Mouse (Mus musculus): Measurements from ENCODE around the gene Tmem30b. TPM values are rescaled to one million over a fixed set of nuclear protein-coding genes. Genes with fewer than 3 reads are reported as not detected.

Gene Tmem30b
- polyA plus RNA-seq, 1 experiment from 2014 or later = 41.3 TPM

DNA sequence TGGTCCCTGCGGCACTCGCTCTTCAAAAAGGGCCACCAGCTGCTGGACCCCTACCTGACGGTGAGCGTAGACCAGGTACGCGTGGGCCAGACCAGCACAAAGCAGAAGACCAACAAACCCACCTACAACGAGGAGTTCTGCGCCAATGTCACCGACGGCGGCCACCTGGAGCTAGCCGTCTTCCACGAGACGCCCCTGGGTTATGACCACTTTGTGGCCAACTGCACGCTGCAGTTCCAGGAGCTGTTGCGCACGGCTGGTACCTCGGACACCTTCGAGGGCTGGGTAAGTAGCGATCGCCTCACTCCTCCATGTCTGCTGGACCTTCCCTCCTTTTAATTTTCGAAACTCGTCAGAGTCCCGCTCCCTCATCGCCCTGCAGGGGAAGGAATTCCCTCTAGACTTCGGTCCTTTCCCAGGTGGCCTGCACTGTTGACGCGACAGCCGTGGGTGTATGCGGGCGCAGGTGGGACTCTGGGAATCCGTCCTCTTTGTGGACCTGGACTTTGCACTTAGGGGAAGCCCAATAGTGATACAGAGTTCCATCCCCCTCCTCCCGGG, 39.1 kb upstream of the Tmem30b start:
- peaks cover 11% of the 10 kb centered on the region; the same call in 1 of the 2 replicates for H3K27me3 ChIP-seq (replicated peaks; ENCODE audit: control insufficient read depth, insufficient read depth, low read length)
- H3K9me3 ChIP-seq (ENCODE audit: control insufficient read depth, low read length) = no peaks in the 10 kb centered on the region
- 2% methylated on average over 33 of the region's 33 CpGs for WGBS
- peak overlapping the region; percentile 68 for H3K4me3 ChIP-seq (ENCODE audit: low read depth, low read length)
- DNase-seq (ENCODE audit: low spot score) (peak; percentile 78), ATAC-seq (replicated peaks; ENCODE audit: low FRiP score, low TSS enrichment, low read depth) (peak; percentile 38)
- peak overlapping the region; percentile 76 for H3K9ac ChIP-seq (ENCODE audit: low read length)
- H3K4me2 ChIP-seq (ENCODE audit: low read length) = peak overlapping the region; percentile 91
- H3K27ac ChIP-seq (ENCODE audit: low read depth) = peak overlapping the region; percentile 65
- H3K4me1 ChIP-seq (replicated peaks; ENCODE audit: control insufficient read depth, insufficient read depth, low read length) = peaks cover 2% of the 10 kb centered on the region; the same call in 1 of the 2 replicates
- H3K36me3 ChIP-seq (ENCODE audit: control insufficient read depth, insufficient read depth, low read length) = no peaks in the 10 kb centered on the region

DNA sequence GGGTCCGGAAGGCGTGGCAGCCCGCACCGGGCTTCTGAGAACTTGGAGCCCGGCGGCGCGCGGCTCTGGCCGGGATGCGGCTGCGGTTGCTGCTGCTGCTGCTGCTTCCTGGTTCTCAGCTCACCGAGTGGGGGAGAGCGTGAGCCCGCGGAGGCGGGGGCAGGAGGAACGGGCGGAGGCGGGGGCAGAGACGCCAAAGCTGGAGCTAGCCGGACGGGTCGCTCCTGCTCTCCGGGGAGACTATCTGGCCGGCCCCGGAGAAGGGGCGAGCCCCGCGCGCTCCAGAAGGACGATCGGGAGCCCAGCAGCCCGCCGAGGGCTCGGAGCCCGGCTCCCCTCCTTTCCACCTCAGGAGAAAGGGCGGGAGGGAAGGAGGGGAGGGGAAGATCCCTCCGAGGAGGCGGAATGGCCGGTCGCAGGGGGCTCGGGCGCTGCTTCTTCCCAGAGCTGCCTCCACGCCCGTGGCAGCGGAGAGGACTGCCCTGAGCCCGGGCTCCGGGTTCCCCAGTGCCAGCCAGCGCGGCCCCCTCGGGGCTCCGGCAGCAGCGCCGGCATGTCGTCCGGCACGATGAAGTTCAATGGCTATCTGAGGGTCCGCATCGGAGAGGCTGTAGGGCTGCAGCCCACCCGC, 38.5 kb upstream of the Tmem30b start, which contains the start of gene Prkch:
Gene Prkch (plus strand): TSS at position 187 of the 631 bp plus-strand sequence.
- Histone ChIP-seq H3K4me3 (ENCODE audit: low read depth, low read length) (peak within 1 kb of the TSS; percentile 68), H3K4me1 (replicated peaks; ENCODE audit: control insufficient read depth, insufficient read depth, low read length) (peaks cover 2% of the 10 kb centered on the region; the same call in 1 of the 2 replicates), H3K27me3 (replicated peaks; ENCODE audit: control insufficient read depth, insufficient read depth, low read length) (peaks cover 11% of the 10 kb centered on the region; the same call in 1 of the 2 replicates), H3K36me3 (ENCODE audit: control insufficient read depth, insufficient read depth, low read length) (no peaks in the 10 kb centered on the region), H3K4me2 (ENCODE audit: low read length) (peak within 1 kb of the TSS; percentile 91), H3K9ac (ENCODE audit: low read length) (peak within 1 kb of the TSS; percentile 76), H3K27ac (ENCODE audit: low read depth) (peak within 1 kb of the TSS; percentile 65), H3K9me3 (ENCODE audit: control insufficient read depth, low read length) (no peaks in the 10 kb centered on the region)
- WGBS = under 1% methylated on average over 59 of the region's 61 CpGs
- ATAC-seq (replicated peaks; ENCODE audit: low FRiP score, low TSS enrichment, low read depth) (peak; percentile 90), DNase-seq (ENCODE audit: low spot score) (peak; percentile 91)

DNA sequence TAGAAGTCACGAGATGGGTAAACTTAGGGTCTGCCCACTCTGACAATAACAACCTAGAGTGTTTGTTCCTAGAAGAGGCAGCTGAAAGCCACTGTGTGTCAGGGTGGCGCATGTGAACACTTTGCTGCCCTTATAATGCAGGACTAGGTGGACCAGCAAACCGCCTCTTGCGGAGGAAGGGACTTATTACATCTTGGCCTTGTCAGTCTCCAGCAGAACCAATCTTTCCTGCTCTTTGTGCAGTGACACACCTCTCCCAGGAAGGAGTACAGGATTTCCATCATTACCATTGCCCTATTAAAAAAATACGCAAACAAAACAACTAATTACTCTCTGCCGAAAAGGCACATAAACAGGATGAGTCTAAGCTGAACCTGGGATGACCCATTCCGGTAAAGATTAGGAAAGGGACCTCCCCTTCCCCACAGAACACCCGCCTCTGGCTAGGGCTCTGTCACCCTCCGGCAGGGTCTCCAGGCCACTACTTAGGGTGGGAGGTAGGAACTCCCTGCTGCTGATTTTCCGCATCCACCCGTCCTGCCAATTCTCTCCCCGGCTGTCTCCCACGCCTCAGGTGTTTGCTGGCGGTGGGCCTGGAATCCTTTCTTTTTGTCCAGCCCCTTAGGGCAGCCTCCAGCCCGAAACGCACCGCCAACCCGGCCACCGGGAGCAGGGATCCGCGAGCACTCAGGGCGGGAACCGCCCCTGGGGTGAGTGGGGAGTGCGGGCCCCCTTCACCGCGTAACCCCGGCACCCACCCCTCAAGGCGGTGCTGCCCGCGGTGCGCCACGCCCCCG, 37.8 kb upstream of the Tmem30b start:
- H3K4me1 ChIP-seq (replicated peaks; ENCODE audit: control insufficient read depth, insufficient read depth, low read length) = peaks cover 2% of the 10 kb centered on the region; the same call in 1 of the 2 replicates
- peak overlapping the region; percentile 68 for H3K4me3 ChIP-seq (ENCODE audit: low read depth, low read length)
- peak; percentile 82 for DNase-seq (ENCODE audit: low spot score)
- H3K9ac ChIP-seq (ENCODE audit: low read length) = peak overlapping the region; percentile 76
- ATAC-seq (replicated peaks; ENCODE audit: low FRiP score, low TSS enrichment, low read depth) = peak; percentile 58; the same call in 1 of the 2 replicates
- H3K9me3 ChIP-seq (ENCODE audit: control insufficient read depth, low read length) = no peaks in the 10 kb centered on the region
- H3K27ac ChIP-seq (ENCODE audit: low read depth) = peak overlapping the region; percentile 65; the same call in 1 of the 2 replicates
- H3K27me3 ChIP-seq (replicated peaks; ENCODE audit: control insufficient read depth, insufficient read depth, low read length) = peaks cover 11% of the 10 kb centered on the region; the same call in 1 of the 2 replicates
- H3K36me3 ChIP-seq (ENCODE audit: control insufficient read depth, insufficient read depth, low read length) = no peaks in the 10 kb centered on the region
- WGBS = 6% methylated on average over 32 of the region's 33 CpGs
- peak overlapping the region; percentile 91 for H3K4me2 ChIP-seq (ENCODE audit: low read length)

DNA sequence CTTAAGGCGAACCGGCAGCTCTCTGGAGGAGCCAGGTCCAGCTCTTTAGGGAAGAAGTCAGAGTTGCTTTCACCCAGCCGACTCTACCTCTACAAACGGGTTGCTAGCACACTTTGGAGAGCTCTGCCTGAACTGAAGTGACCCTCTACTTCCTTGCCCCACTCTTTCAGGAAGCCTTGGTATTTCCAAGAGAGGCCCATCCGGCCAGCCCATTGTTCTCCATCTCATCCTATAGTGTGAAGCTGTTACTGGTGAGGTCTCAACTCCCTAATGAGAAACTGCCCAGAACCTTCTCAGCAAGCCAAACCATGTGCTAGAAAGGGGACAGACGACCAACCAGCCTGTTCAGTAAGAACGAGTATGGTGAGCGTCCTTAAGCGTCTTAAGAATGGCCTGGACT, 37.1 kb upstream of the Tmem30b start:
- H3K36me3 ChIP-seq (ENCODE audit: control insufficient read depth, insufficient read depth, low read length) = no peaks in the 10 kb centered on the region
- H3K4me2 ChIP-seq (ENCODE audit: low read length) = 0 out of 2 replicates have a peak overlapping the region, but pooled peaks have one; percentile 91
- H3K27ac ChIP-seq (ENCODE audit: low read depth) = peak overlapping the region; percentile 23; the same call in 1 of the 2 replicates
- H3K4me3 ChIP-seq (ENCODE audit: low read depth, low read length) = no peak overlapping the region
- peaks cover 11% of the 10 kb centered on the region; the same call in 1 of the 2 replicates for H3K27me3 ChIP-seq (replicated peaks; ENCODE audit: control insufficient read depth, insufficient read depth, low read length)
- WGBS = 75% methylated on average over 9 of the region's 9 CpGs
- H3K4me1 ChIP-seq (replicated peaks; ENCODE audit: control insufficient read depth, insufficient read depth, low read length) = peaks cover 2% of the 10 kb centered on the region; the same call in 1 of the 2 replicates
- ATAC-seq (replicated peaks; ENCODE audit: low FRiP score, low TSS enrichment, low read depth) (no peak), DNase-seq (ENCODE audit: low spot score) (no peak)
- no peak overlapping the region for H3K9ac ChIP-seq (ENCODE audit: low read length)
- H3K9me3 ChIP-seq (ENCODE audit: control insufficient read depth, low read length) = no peaks in the 10 kb centered on the region

DNA sequence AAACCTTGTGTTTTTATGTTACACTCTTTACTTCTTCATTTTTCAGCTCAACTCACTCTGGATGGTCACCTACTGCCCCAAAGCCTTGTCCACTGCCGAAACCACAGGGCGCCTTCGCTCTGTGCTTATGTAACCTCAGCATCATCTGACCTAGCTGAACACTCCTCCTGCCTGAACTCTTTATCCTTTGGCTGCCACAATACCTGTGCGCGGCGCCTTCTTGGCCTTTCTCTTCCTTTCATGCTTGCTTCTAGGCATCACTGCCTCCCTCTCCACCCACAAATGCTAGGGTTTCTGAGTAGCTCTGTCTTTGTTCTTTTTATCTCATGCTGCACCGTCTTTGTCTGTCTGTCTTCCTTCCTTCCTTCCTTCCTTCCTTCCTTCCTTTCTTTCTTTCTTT, 34.6 kb upstream of the Tmem30b start:
- no peaks in the 10 kb centered on the region for H3K9me3 ChIP-seq (ENCODE audit: control insufficient read depth, low read length)
- H3K27ac ChIP-seq (ENCODE audit: low read depth) = no peak overlapping the region
- H3K9ac ChIP-seq (ENCODE audit: low read length) = no peak overlapping the region
- no peak overlapping the region for H3K4me3 ChIP-seq (ENCODE audit: low read depth, low read length)
- 0 out of 2 replicates have a peak, but pooled peaks cover 2% of the 10 kb centered on the region for H3K4me1 ChIP-seq (replicated peaks; ENCODE audit: control insufficient read depth, insufficient read depth, low read length)
- no peak overlapping the region for H3K4me2 ChIP-seq (ENCODE audit: low read length)
- WGBS = 85% methylated on average over 7 of the region's 7 CpGs
- H3K27me3 ChIP-seq (replicated peaks; ENCODE audit: control insufficient read depth, insufficient read depth, low read length) = peaks cover 1% of the 10 kb centered on the region; the same call in 1 of the 2 replicates
- no peak for DNase-seq (ENCODE audit: low spot score)
- ATAC-seq (replicated peaks; ENCODE audit: low FRiP score, low TSS enrichment, low read depth) = no peak
- no peaks in the 10 kb centered on the region for H3K36me3 ChIP-seq (ENCODE audit: control insufficient read depth, insufficient read depth, low read length)

DNA sequence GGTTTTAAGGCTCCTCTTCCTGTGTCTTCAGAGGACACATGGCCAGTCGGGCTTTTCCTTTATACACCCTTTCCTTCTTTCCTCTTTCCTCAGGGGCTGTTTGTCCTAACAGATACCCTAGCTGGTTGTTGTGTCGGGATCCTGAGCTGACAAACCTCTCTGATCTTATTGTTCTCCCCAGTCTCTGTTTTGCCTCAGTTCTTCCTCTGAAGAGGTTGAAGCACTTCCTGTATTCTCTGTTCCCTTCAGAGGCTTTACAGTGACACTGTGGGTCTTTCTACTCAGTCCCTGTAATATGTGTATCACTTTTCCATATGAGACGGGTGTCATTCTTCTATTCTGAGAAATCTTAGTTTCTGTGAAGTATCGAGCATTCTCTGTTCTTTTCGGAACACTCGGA, 31.9 kb upstream of the Tmem30b start:
- H3K36me3 ChIP-seq (ENCODE audit: control insufficient read depth, insufficient read depth, low read length) = no peaks in the 10 kb centered on the region
- no peaks in the 10 kb centered on the region for H3K4me1 ChIP-seq (replicated peaks; ENCODE audit: control insufficient read depth, insufficient read depth, low read length)
- H3K27ac ChIP-seq (ENCODE audit: low read depth) = no peak overlapping the region
- no peak overlapping the region for H3K9ac ChIP-seq (ENCODE audit: low read length)
- WGBS = 68% methylated on average over 6 of the region's 6 CpGs
- H3K9me3 ChIP-seq (ENCODE audit: control insufficient read depth, low read length) = no peaks in the 10 kb centered on the region
- no peak overlapping the region for H3K4me2 ChIP-seq (ENCODE audit: low read length)
- H3K4me3 ChIP-seq (ENCODE audit: low read depth, low read length) = no peak overlapping the region
- DNase-seq (ENCODE audit: low spot score) (no peak), ATAC-seq (replicated peaks; ENCODE audit: low FRiP score, low TSS enrichment, low read depth) (no peak)
- no peaks in the 10 kb centered on the region; the same call in 1 of the 2 replicates for H3K27me3 ChIP-seq (replicated peaks; ENCODE audit: control insufficient read depth, insufficient read depth, low read length)

DNA sequence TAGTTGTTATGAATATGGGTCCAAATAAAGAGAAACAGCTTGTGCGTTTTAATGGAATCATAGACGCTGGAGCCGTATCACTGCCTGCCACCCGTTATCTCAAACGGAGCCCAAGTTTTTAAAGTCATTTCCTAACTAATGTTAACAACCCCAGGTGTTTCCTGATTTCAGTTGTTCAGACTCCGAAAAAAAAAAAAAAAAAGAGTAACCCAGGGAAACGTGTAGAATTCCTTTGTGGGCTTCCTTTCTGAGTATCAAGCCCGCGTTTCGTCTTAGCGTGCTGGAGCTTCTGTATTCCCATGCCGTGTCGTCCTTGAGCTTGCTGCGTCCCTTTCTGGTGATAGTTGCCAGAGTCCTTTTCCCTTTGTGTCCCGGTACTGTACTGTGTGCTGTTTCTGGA, 28.4 kb upstream of the Tmem30b start:
- DNase-seq (ENCODE audit: low spot score) (no peak), ATAC-seq (replicated peaks; ENCODE audit: low FRiP score, low TSS enrichment, low read depth) (no peak)
- WGBS = 72% methylated on average over 15 of the region's 15 CpGs

DNA sequence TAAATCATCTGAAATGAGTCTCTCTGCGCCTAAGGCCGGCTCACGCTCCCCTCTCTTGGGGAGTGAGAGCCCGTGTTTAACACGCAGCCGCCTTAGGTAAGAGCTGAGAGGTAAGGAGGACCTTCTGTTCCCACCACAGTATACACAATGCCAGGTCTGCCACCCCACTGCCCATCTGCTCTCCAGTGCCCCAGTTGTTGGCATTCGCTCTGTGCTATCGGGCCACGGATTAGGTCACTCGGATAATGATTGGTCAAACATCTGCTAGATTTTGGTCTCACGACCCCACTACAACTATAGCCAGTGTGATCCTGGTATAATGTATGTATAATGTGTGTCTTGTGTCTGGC, 19.4 kb upstream of the Tmem30b start:
- H3K9ac ChIP-seq (ENCODE audit: low read length) = no peak overlapping the region
- 62% methylated on average over 11 of the region's 11 CpGs for WGBS
- no peaks in the 10 kb centered on the region for H3K36me3 ChIP-seq (ENCODE audit: control insufficient read depth, insufficient read depth, low read length)
- no peak overlapping the region for H3K27ac ChIP-seq (ENCODE audit: low read depth)
- H3K4me3 ChIP-seq (ENCODE audit: low read depth, low read length) = peak overlapping the region; percentile 23
- peak overlapping the region; percentile 51 for H3K4me2 ChIP-seq (ENCODE audit: low read length)
- no peak for DNase-seq (ENCODE audit: low spot score)
- ATAC-seq (replicated peaks; ENCODE audit: low FRiP score, low TSS enrichment, low read depth) = no peak
- no peaks in the 10 kb centered on the region for H3K4me1 ChIP-seq (replicated peaks; ENCODE audit: control insufficient read depth, insufficient read depth, low read length)
- H3K27me3 ChIP-seq (replicated peaks; ENCODE audit: control insufficient read depth, insufficient read depth, low read length) = no peaks in the 10 kb centered on the region; the same call in 1 of the 2 replicates
- H3K9me3 ChIP-seq (ENCODE audit: control insufficient read depth, low read length) = no peaks in the 10 kb centered on the region

More for the DNA sequence above, 28.4 kb upstream of the Tmem30b start:
- Histone ChIP-seq H3K4me1 (replicated peaks; ENCODE audit: control insufficient read depth, insufficient read depth, low read length) (no peaks in the 10 kb centered on the region), H3K9ac (ENCODE audit: low read length) (no peak overlapping the region), H3K4me2 (ENCODE audit: low read length) (no peak overlapping the region), H3K4me3 (ENCODE audit: low read depth, low read length) (no peak overlapping the region), H3K36me3 (ENCODE audit: control insufficient read depth, insufficient read depth, low read length) (no peaks in the 10 kb centered on the region), H3K27me3 (replicated peaks; ENCODE audit: control insufficient read depth, insufficient read depth, low read length) (no peaks in the 10 kb centered on the region; the same call in 1 of the 2 replicates), H3K9me3 (ENCODE audit: control insufficient read depth, low read length) (no peaks in the 10 kb centered on the region), H3K27ac (ENCODE audit: low read depth) (no peak overlapping the region)

All from intestine, embryonic 14.5 days (tissue).